Mouse (Mus musculus) NIH3T3 (cell line): ENCODE results near the gene Ptpre.
"Not testable (repeated sequence)": the region's sequence is repeated elsewhere in the genome, so short reads cannot be mapped to it uniquely, and the experiment has no call there.

Source experiments
- DNase-seq: peaks from one replicate; pipeline ENCODE4 v3.0.0-alpha.2; 2012; ENCODE audit warnings: low read depth

The Ptpre gene

DNA sequence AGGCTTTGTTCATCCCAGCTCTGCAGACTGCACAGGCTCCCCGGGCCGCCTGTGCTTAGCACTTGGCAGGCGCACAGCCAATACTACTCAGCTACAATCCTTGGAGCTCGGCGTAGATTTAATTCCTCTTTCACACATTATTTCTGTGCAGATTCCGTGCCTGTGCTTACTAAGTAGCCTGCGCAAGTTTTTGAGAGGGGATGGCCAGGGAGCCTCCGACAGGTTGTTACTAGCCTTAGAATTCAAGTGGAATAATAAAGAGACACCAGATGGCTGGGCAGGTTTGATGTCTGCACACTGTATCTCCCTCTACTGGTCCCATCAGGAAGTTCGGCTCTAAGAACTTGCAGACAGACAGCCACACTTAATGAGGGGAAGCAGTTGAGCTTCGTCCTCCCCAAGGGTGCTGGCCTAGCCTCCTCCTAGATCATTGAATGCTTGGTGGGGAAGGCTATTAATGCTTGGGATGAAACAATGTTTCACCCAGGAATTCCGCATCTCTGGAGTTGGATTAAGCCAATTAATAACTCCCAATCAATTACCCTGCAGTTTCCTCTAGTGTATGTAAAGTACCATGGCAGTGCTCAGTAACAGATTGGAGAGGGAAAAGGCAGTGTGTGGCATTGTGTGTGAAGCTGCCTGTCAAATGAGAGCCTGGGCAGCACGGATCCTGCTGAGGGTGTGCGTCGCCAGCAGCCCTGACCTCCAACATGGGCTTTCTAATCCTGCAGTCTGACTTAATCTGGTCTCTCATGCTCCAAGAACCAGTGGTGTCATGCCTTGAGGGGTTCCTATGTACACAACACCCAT, 104.6 kb downstream of the Ptpre start:
- DNase-seq, result peak; percentile 62

DNA sequence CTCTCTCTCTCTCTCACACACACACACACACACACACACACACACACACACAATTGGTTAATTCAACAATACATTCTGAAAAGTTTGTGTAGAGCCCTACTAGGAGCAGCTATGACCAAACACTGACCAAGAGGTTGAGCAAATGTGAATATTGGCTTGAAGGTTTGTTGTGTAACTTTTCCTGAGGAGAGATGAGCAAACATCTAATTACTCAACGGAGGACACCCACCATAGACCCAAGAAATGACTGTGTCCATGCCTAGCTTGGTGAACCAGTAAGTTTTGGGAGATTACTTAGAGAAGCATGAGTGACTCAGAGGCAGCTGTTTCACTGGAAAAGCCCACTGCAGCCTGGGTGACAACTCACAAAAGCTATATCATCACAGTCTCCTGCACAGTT, 107.2 kb downstream of the Ptpre start:
- no peak for DNase-seq

DNA sequence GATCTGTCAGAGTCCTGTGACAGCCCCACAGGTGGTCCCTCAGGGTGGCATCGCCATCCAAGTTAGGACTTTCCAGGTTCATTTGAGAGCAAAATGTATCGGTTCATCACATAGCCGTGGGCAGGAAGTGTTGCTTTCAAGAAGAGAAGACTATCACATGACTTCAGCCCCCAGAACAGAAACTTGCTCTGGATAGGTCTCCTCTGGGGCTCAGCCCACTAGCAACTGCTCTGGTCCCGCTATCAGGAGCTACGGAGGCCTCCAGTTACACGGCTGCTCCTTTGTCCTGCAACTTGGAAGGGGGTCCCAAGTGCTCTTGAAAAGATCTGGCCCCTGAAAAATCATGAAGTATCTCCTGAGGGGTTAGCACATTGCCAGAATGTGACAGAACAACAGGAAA, 109.7 kb downstream of the Ptpre start:
- no peak for DNase-seq

DNA sequence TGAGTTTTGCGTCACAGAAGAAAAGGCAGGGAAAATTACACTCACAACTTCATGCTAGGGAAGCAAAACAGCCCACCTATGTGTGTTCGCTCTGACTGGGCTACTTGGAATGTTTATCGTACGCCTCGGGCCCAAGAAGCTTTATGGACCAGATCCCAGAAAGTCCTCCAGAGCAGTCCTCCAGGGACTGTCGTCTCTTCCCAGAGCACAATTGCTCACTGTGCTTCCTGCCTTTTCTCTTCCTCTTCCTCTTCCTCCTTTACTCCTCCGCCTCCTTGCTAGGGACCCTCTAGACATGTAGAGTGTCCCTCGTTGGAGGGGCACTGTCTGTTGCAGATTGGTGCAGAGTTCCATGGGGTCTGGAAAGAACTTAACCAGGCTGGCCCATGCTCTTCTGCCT, 111.5 kb downstream of the Ptpre start:
- DNase-seq, result no peak

DNA sequence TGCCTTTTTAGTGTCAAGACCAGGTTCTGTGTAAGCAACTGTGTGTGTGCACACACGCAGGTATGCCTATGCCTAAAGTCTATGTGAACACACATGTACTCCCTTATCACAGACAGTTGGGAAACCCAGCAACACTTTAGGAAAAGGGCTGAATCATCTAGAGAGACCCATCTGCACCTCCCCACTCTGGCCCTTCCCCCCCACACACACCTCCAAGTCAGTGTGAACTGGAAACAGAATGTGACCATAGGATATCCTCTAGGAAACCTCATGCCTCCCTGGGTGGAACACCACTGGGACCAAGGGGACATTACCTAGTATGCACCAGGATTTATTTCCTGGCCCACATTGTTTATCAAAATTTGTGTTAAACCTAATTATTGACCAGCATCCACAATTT, 112.0 kb downstream of the Ptpre start:
- DNase-seq, result no peak

DNA sequence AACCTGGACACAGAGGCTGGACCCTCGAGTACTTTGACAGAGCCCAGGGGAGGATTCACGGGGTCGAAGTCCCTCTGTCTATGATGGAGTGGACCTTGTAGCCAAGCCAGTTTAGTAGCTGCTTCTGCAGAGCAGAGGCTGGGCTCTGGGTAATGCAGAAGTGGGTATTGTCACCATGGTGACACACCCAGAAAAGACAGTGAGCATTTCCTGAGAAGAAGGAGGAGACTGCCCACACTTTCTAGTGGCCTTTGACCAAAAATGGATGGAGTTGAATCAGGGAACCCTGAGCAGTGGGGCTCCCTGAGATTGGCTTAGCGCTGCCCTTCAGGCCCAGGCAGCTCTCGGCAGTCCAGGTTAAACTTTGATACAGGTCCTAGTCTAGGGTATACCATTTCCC, 112.8 kb downstream of the Ptpre start:
- no peak for DNase-seq

DNA sequence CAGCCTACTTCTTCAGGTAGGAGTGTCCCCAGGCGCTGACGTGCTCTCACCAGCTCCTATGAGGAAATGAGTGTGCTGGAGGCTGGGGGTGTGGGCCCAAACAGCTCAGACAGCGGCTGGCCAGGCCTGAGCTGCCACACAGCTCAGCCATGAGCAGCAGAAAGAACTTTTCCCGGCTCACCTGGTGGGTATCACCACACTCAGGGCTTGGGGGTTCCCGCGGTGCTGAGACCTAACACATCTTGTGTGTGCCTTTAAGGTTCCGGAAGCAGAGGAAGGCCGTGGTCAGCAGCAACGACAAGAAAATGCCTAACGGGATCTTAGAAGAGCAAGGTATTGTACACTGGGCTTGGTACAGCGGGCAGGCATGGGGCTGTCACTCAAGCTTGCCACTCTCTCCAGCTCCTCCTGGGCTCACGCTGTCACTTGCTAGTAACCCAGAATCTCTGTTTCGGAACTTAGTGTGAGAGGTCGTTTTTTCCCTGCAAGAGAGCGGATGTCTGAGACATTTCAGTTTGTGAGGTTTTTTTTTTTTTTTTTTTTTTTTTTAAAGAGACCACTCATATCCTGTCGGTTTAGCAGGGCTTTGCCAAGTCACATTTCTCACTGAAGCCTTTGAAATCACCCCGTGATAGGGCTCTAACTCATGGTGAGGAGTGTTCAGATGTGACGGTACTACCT, 114.7 kb downstream of the Ptpre start:
- DNase-seq, result peak; percentile 46

DNA sequence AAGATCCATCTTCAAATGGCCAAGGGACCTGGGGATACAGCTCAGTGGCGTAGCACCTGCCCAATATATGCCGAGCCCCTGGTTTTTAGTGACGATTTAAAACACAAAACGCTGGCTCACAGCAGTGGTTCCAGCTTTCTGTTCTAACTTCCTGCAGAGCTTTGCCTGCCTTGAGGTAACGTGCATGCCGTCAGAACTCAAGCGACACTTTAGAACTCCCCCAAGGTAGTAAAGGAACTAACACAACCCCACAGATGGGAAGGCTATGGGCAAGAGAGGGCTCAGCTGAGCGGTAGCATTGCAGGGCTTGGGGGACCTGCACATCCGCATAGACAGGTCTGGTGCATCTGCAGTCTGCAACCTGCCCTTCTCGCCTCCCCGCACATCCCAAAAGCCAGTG, 115.5 kb downstream of the Ptpre start:
- DNase-seq, result no peak

DNA sequence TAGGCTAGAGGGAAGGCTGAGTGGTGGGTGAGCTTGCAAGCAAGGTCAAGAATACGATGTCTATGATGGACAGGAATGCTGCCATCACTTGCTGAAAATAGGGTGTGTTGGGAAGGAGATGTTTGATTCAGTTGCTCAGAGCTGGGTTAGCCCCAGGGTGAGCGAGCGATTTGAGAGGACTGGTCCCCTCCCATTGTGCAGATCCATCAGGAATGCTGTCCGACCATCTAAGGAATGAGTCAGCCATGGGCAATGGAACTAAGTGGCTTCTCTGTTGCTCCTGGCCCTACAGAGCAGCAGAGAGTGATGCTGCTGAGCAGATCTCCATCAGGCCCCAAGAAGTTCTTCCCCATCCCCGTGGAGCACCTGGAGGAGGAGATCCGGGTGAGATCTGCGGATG, 116.3 kb downstream of the Ptpre start:
- DNase-seq, result peak; percentile 51

DNA sequence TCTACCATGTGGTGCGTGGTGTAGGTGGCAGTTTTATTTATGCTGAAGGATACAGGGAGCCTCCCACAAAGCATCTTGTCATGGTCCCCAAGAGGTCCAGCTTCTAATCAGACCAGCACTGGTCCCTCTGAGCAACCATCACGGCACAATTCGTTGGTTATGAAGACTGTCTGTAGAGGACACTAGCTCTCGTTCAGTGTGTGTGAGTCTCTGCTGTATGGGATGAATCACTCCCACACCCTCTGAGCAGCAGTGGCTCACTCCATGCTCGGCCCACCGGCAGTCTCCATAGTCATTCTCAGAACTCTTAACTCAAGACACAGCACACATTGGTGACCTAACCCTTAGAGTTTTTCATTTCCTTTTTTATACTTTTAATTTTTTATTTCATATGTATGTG, 117.0 kb downstream of the Ptpre start:
- DNase-seq, result no peak

DNA sequence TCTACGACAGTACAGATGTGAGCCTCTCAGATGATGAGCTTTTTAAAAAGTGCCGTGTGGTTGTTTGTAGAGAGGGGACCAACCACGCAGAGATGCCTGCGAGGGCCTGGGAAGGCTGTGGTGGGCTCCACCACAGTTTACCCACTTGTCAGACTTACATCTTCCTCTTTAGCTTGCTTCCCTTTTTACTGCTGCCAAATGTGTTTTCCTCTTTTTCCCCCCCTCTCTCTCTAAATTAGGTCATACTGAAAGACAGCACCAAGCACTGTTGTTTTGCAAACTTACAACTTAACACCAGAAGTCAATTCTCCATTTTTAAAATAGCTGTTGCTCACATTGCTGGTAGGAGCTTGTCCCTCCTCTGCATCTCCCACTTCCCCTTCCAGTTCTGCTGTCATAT, 117.8 kb downstream of the Ptpre start:
- no peak for DNase-seq

DNA sequence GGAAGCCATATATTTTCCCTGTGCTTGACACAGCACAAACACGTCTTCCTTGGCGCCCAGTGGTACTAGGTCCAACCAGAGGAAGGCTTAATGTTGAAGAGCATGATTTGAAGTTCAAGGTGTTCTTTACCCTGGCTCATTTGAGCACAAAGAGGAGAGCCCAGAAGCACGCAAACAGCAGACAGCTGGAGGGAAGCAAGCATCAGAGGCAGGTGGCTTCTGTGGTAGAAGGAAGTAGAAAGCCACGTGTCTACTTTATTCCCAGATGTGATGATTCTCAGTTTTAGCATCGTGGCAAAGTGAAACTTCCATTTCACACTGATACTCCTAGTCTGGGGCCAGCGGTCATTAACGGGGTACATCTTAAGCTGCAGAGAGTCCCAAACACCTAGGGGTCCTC, 120.9 kb downstream of the Ptpre start:
- DNase-seq, result no peak

DNA sequence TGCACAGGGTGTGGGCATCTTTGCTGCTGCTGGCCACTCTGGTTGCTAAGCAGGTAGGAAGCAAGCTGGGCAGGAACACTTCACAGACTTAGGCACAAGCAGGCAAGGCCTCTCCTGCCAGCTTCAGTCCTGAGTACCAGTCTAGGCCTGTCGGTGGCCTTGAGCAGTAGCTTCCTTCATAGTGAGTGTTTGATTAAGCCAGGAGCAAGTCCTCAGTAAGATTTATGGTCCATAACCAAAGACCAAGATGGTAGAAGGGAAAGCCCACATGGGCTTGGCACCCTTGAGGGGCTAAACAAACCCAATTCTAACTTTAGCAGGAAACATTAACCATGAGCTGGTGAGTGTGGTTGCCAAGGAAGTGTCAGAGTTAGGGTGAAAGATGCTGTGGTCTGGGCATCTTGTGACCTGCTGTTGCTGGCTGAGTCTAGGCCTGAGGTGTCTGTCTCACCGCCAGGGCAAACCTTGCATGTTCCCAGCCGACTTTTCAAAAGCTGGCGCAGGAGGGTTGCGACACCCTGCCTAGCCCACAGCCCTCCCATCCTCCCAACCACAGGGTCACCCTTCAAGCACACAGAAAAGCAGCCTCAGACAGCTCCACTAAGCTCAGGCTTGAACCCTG, 122.1 kb downstream of the Ptpre start:
- peak; percentile 89 for DNase-seq

DNA sequence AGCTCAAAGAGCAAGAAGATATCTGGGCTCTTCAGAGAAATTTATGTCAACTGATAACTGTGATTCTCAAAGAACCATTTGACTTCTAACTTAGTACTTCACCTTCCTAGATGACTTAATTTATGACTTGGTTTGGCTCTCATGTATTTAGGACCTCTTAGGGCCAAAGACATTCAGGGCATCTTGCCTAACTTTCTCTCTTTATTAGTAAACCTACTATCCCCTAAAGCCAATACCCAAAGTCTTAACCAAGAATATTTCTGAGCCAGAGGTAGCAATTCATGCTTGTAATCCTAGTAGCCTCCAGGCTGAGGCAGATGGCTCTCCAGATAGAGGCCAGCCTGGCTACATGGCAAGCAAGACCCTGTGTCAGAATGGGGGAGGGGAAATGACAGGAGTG, 123.0 kb downstream of the Ptpre start:
- DNase-seq, result no peak

DNA sequence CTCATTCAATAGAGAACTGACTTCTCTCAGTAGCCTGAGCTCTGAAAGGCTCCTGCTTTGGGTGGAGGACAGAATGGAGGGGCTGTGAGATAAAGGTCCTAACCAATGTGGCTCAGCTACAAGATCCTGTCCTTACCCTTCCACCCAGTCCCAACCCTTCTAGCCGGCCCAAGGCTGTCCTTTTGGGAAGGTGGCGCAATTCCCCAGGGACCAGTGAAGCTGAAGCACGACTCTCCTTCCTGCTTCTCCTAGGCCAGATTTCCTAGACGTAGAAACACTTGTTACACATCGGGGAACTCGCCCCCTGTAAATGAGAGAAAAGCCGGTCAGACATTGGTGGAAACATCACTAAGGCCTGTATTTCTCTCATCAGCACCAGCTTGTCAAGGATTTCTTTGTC, 126.9 kb downstream of the Ptpre start:
- DNase-seq, result no peak

DNA sequence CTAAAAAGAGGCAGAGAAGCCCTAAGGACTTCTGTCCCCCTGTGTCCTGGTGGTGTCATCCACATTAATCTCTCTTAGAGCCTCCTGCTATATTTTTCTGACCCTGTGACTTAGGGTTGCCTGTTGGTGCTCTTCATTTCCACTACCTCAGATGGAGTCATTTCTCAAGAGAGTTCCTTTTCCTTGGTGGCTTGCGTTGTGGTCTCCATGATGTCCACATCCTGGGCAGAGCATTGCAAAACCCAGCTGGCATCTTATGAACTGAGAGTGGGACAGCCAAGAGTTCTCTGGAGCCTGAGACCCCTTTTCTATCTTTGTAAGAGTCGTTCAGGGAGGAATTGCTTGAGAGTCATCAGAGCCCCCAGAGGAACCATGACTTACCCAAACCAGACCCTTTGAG, 129.0 kb downstream of the Ptpre start:
- DNase-seq, result no peak

DNA sequence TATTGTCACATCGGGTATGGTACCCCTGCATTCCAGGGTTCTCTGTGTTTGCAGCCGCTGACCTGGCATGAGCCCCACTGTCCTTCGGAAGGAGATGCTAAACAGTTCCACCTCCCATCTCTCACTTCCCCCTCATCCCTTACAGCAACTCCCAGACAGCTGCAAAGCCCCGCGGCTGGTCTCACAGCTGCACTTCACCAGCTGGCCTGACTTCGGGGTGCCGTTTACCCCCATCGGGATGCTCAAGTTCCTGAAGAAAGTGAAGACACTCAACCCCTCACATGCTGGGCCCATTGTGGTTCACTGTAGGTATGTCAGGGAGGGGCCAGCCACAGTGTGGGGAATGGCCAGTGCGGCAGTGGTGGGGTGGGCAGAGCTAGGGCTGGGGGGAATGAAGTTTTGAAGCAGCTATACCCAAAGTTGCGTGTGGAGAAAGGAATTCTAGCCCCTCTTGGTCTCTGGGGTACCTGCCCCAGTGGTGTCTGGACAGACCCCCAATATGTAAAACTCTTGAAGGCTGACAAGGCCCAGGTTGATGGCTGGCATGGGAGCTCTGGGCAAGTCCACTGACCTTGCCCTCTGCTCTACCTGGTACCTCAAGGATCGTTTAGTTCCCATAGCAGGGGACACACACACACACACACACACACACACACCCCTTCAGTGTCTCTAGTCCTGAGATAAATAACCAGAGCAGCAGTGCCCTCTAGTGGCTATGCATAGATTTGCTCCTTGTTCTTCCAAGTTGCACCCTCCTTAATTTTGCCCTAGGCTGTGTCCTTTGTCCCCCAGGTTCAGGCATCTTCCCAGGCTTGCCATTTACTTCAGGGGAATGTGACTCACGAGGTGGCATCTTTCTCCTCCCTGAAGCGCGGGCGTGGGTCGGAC, 131.8 kb downstream of the Ptpre start:
- DNase-seq, result peak; percentile 84

DNA sequence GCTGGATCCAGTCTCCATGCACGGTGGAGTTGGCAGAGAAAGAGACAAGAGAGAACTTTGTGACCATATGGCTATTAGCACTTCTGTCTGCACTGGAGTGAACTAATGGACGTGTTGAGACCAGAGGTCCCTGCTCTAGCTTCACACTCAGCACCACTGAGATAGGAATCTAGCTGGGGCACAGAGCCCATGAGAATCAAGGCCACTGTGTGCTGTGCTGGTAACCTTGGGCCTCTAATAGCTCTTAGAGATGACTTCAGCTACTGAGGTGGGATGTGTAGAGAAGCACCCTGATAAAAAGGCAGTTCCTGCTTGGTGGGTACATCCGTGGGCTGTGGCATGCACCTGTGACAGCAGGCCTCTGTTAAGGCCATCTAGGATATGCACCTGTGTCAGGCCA, 136.3 kb downstream of the Ptpre start:
- DNase-seq, result no peak

DNA sequence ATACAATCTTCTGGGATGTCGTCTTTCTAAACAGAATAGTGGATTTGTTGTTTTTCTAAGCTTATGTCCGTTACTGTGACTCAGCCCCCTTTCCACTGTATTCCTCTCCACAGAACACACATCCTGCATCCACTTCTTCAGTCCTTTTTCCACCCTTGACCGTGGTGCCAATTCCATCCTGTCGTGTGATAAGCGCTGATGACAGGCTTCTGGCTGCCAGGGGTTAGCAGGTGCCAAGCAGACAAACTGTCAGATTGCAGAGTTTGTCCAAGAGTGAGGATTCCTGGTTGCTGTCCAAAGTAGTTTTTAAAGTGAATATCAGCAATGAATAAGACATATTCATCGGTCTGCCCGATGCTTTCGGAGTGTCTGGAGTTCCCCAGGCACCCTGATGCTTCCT, 139.4 kb downstream of the Ptpre start:
- peak; percentile 58 for DNase-seq

DNA sequence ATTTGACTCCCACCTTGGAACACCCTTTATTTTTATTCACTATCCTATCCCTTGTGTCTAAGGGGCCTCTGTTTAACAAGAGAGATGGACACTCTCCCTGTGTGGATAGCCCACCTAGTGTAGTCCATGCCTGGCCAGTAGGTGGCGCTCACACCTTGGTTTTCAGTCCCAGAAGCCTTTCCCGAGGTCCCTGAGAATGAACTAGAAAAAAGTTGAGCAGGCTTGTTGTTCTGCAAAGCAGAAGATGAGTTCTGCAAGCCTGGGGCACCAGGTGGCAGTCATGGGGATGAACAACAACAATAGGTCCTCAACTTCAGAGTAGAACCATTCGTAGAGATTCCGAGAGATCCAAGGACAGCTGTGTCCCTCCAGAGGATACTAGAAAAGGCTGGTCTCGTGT, 143.1 kb downstream of the Ptpre start:
- peak; percentile 53 for DNase-seq

DNA sequence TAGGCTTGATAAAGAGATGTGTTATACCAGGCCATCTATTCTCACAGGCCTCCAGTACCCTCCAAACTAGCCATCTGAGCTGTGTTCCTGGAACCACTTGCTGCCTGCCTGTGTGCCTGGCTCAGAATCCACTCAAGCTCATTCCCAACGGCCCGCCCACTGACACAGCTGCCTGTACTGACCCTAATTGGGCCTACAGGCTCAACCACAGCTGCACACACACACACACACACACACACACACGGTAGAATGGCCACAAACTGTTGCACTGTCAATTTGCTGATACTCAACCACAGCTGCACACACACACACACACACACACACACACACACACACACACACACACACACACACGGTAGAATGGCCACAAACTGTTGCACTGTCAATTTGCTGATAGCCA, 146.8 kb downstream of the Ptpre start:
- not testable (repeated sequence) for DNase-seq

DNA sequence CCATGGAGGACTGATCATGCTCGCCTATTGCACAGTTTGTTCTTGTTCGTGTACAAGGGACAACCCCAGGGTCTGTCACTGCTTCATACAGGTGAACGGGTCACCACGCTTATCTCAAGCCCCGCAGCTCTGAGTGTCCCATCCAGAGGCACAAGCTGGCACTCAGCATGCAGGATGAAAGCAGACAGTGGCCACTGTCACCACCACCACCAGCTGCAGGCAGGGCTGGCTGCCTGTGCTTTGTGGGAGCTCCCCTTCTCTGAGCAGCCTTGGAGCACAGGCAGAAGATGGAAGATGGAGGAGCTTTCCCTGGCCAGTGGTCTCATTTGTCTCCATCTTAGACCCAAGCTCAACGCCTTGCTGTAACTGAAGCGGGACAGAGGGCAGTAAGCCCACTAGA, 147.7 kb downstream of the Ptpre start:
- no peak for DNase-seq
